Mouse (Mus musculus): ENCODE results near the gene Cirbp.

- TF ChIP-seq GATA1 (IDR thresholded peaks at IDR 0.05; ENCODE audit: borderline replicate concordance, low read length), result no peak
- TF ChIP-seq FLI1 (IDR thresholded peaks at IDR 0.05; ENCODE audit: low read length), result no peak
These were observed 3.0 kb upstream of the Cirbp start for GRCm38 (mm10) chr10:80162716-80163299.
